Mouse (Mus musculus) stomach, adult 2 months (tissue): ENCODE data around the gene Nop56. TPM values are rescaled to one million over a fixed set of nuclear protein-coding genes. Genes with fewer than 3 reads are reported as not detected.

Source experiments
- polyA plus RNA-seq: library from polyadenylated mRNA; depleted of rRNA; stranded (reverse); fragments of >200 nt; gene quantifications from 2 replicates; pipeline ENCODE4 v1.2.3, GENCODE M21; 2012; rRNA removed

Nop56 gene
- 14.7 and 23.9 TPM in 2 replicates for polyA plus RNA-seq

GRCm38 (mm10) chr2:130274149-130274861 is at the start of gene Nop56:
Nop56 (plus strand) TSS chr2:130274430.

GRCm38 (mm10) chr2:130283854-130284654 is 9.8 kb downstream of the Nop56 start, which contains the start of gene Idh3b:
Idh3b (minus strand) TSS chr2:130284547.

GRCm38 (mm10) chr2:130294936-130295277 is 20.7 kb downstream of the Nop56 start, which contains the start of gene Ebf4:
Ebf4 (plus strand) TSS chr2:130295169.

Other genes with a start within 250 kb of the Nop56 start
- not detected in 2 replicates for gene Tgm6, start 162.0 kb upstream of the Nop56 start, polyA plus RNA-seq
- gene Snrpb, start 95.0 kb upstream of the Nop56 start, polyA plus RNA-seq, result 170 and 204 TPM in 2 replicates
- not detected in 2 replicates for gene Tmc2, start 79.2 kb upstream of the Nop56 start, polyA plus RNA-seq
- 100 and 129 TPM in 2 replicates for gene Idh3b, start 10.1 kb downstream of the Nop56 start, polyA plus RNA-seq
- 2.0 and 2.2 TPM in 2 replicates for gene Ebf4, start 20.7 kb downstream of the Nop56 start, polyA plus RNA-seq
- 2.8 and 2.9 TPM in 2 replicates for gene Cpxm1, start 123.1 kb downstream of the Nop56 start, polyA plus RNA-seq
- not detected in 2 replicates for gene Gm28372, start 130.8 kb downstream of the Nop56 start, polyA plus RNA-seq
- gene 1700020A23Rik, start 130.8 kb downstream of the Nop56 start, polyA plus RNA-seq, result not detected in 2 replicates
- not detected in 2 replicates for gene Tmem239, start 132.0 kb downstream of the Nop56 start, polyA plus RNA-seq
- gene Vps16, start 149.9 kb downstream of the Nop56 start, polyA plus RNA-seq, result 16.4 and 21.5 TPM in 2 replicates
- gene Pced1a, start 150.3 kb downstream of the Nop56 start, polyA plus RNA-seq, result 9.5 and 9.6 TPM in 2 replicates
- gene Ptpra, start 175.8 kb downstream of the Nop56 start, polyA plus RNA-seq, result 18.1 and 19.6 TPM in 2 replicates